Mouse (Mus musculus) brain, embryonic 14.5 days (tissue): ENCODE measurements around the gene Zbtb45.

Source experiments
- CTCF ChIP-seq: fragments of 200-500 bp; IDR thresholded peaks from 2 replicates; pipeline ENCODE4 v1.5.1; 2012; ENCODE audit warnings: inconsistent platforms, mild to moderate bottlenecking, moderate library complexity, borderline replicate concordance; ENCODE audit not compliant: insufficient read depth, insufficient read length; ENCODE audit errors: extremely low read depth
- POLR2A ChIP-seq: fragments of 200-500 bp; IDR thresholded peaks from 2 replicates; pipeline ENCODE4 v1.6.1; 2012; ENCODE audit warnings: mild to moderate bottlenecking, inconsistent platforms, borderline replicate concordance; ENCODE audit not compliant: poor library complexity, insufficient read depth, insufficient read length, severe bottlenecking; ENCODE audit errors: extremely low read depth

DNA sequence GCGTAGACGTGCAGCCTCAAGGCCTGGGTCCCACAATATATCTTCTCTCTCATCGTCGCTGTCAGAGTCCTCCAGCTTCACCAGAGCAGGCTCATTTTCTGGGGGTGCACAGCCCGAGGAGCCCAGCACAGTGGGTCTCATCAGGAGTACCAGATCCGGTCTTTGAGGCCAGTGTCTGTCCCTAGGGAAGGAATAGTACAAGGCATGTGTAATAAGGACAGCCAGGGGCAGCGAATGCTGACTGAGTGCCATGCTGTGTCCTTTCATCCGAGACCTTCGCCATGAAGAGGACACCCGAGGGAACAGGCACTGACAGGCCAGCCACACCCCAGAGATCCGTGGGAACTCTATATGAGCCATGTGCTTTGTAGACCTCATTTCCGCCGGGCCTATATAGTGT lies 43.2 kb upstream of the Zbtb45 start:
- no peak for TF ChIP-seq CTCF
- TF ChIP-seq POLR2A: no peak
